In the genomic region with DNA sequence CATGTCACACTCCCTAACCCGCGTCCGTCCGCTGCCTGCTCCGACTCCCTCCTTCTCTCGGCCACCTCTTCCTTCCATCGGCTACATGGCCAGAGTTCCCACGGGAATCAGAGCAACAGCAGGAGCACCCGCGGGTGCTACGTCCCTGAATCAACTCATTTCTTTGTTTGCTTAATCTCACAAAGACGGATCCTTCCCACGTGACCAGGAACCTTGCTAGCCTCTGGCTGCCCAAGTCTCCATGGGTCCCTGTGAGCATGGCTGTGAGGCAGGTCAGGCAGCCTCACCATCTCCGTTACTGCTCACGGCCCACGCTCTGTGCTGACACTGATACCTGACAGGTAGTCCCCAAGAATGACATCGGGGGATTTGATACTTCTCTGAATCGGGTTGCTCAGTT, we compare ENCODE assay signal across 19 mouse cellular contexts. TPM values are rescaled to one million over a fixed set of nuclear protein-coding genes. Genes with fewer than 3 reads are reported as not detected.
DNase-seq lines count a peak whose midpoint lies in the region; ATAC-seq lines count a peak whose summit lies in the region.
"Had no signal": no experiment of that assay in that cellular context is flagged by ENCODE, and none has a peak within 500 bp of the region (broad histone marks: within the 10 kb centered on the region; RNA-seq: fewer than 3 reads in every experiment).

A gene (minus strand): TSS at position 101 of the 400 bp plus-strand sequence.

- ATAC-seq in common myeloid progenitor, adult 5-6 weeks (replicated peaks; ENCODE audit: low read depth, poor library complexity, severe bottlenecking): no peak
- no peak for ATAC-seq in hematopoietic stem cell, adult 5-6 weeks (replicated peaks in 1 of 2; ENCODE audit: insufficient read depth in 1 of 2, low FRiP score in 2 of 2, low TSS enrichment in 1 of 2, low read depth in 1 of 2, poor library complexity in 2 of 2, severe bottlenecking in 2 of 2)
- no peak for ATAC-seq in inflammation-experienced regulatory T-cells, adult 6 months
- ATAC-seq: CD4-positive, CD25-positive, alpha-beta regulatory T cell, adult 4 months; forebrain, embryonic 13.5 days; forebrain, postnatal 0 days; hindbrain, postnatal 0 days had no signal

- no peak for DNase-seq in large intestine, adult 2 months (ENCODE audit: low read depth, low spot score)
- no peak for DNase-seq in cerebellum, postnatal 25 days
- no peak for DNase-seq in B cell, adult 2 months
- DNase-seq: adrenal gland, adult 8-10 months; adrenal gland, postnatal 36 days; cerebellum, adult 11-12 months; cerebellum, adult 9-10 months; cerebellum, postnatal 36 days; forebrain, postnatal 0 days; gastrocnemius, postnatal 14 days; heart, postnatal 10 days; heart, postnatal 4 days had no signal

- 47% methylated on average over 18 of the region's 18 CpGs for WGBS in large intestine, adult 2 months

RNA-seq across cellular contexts. Expression of the gene that starts here (rescaled TPM):
- 20.3 and 28.0 TPM in 2 replicates for total RNA-seq in common myeloid progenitor, adult 5-6 weeks (2017)
- 31.8 and 42.8 TPM in 2 replicates for total RNA-seq in hematopoietic stem cell, adult 5-6 weeks (2017)
- polyA plus RNA-seq in large intestine, adult 2 months (2012; rRNA removed): 11.1 and 13.6 TPM in 2 replicates
- 1 to 10 TPM in 1 of 3 experiments, under 1 TPM in 2; 0.50 to 3.1 (median 0.82) TPM for polyA plus RNA-seq in inflammation-experienced regulatory T-cells, adult 6 months (2017; shearing (Covaris generic))
- total RNA-seq: forebrain, postnatal 0 days; heart, postnatal 4 days had no signal
- polyA plus RNA-seq: embryonic facial prominence, embryonic 10.5 days; forebrain, embryonic 13.5 days had no signal
